Mouse (Mus musculus): Measurements from ENCODE around the gene Plekhj1. TPM values are rescaled to one million over a fixed set of nuclear protein-coding genes. Genes with fewer than 3 reads are reported as not detected.
A peak's percentile ranks its signal among the peaks of the same experiment; 100 is the strongest.

The Plekhj1 gene
- polyA plus RNA-seq, 1 experiment from 2014 or later, result 107 TPM

GRCm38 (mm10) chr10:80765746-80766145 lies 32.7 kb downstream of the Plekhj1 start:
- Histone ChIP-seq H3K9ac (replicated peaks; ENCODE audit: low read length) (no peak overlapping the region), H3K36me3 (ENCODE audit: control insufficient read depth, insufficient read depth, low read length) (peaks cover 61% of the 10 kb centered on the region), H3K9me3 (ENCODE audit: control insufficient read depth, low read length) (no peaks in the 10 kb centered on the region), H3K4me3 (replicated peaks; ENCODE audit: low read depth, low read length) (no peak overlapping the region), H3K4me1 (ENCODE audit: control insufficient read depth, insufficient read depth, low read length) (no peaks in the 10 kb centered on the region), H3K27me3 (ENCODE audit: control insufficient read depth, insufficient read depth, low read length) (no peaks in the 10 kb centered on the region), H3K4me2 (ENCODE audit: low read length) (no peak overlapping the region), H3K27ac (replicated peaks; ENCODE audit: low read depth, low read length) (no peak overlapping the region)
- no peak for ATAC-seq (ENCODE audit: low FRiP score, low TSS enrichment)
- DNase-seq, result no peak
- 92% methylated on average over 2 of the region's 2 CpGs for WGBS

GRCm38 (mm10) chr10:80763502-80763901 lies 34.9 kb downstream of the Plekhj1 start:
- 97% methylated on average over 2 of the region's 2 CpGs for WGBS
- Histone ChIP-seq H3K4me3 (replicated peaks; ENCODE audit: low read depth, low read length) (no peak overlapping the region), H3K9ac (replicated peaks; ENCODE audit: low read length) (no peak overlapping the region), H3K9me3 (ENCODE audit: control insufficient read depth, low read length) (no peaks in the 10 kb centered on the region), H3K27me3 (ENCODE audit: control insufficient read depth, insufficient read depth, low read length) (no peaks in the 10 kb centered on the region), H3K36me3 (ENCODE audit: control insufficient read depth, insufficient read depth, low read length) (peaks cover 41% of the 10 kb centered on the region), H3K4me1 (ENCODE audit: control insufficient read depth, insufficient read depth, low read length) (no peaks in the 10 kb centered on the region), H3K27ac (replicated peaks; ENCODE audit: low read depth, low read length) (no peak overlapping the region), H3K4me2 (ENCODE audit: low read length) (no peak overlapping the region)
- DNase-seq, result no peak
- ATAC-seq (ENCODE audit: low FRiP score, low TSS enrichment), result no peak

- no peak for ATAC-seq (ENCODE audit: low FRiP score, low TSS enrichment)
- Histone ChIP-seq H3K4me2 (ENCODE audit: low read length) (no peak overlapping the region), H3K27ac (replicated peaks; ENCODE audit: low read depth, low read length) (no peak overlapping the region), H3K9me3 (ENCODE audit: control insufficient read depth, low read length) (no peaks in the 10 kb centered on the region), H3K36me3 (ENCODE audit: control insufficient read depth, insufficient read depth, low read length) (peaks cover 26% of the 10 kb centered on the region), H3K27me3 (ENCODE audit: control insufficient read depth, insufficient read depth, low read length) (no peaks in the 10 kb centered on the region), H3K4me1 (ENCODE audit: control insufficient read depth, insufficient read depth, low read length) (peaks cover 10% of the 10 kb centered on the region), H3K4me3 (replicated peaks; ENCODE audit: low read depth, low read length) (no peak overlapping the region), H3K9ac (replicated peaks; ENCODE audit: low read length) (no peak overlapping the region)
- DNase-seq, result no peak
- 59% methylated on average over 3 of the region's 3 CpGs for WGBS
Measured at GRCm38 (mm10) chr10:80761821-80762220, 36.6 kb downstream of the Plekhj1 start.

- no peak overlapping the region for H3K27ac ChIP-seq (replicated peaks; ENCODE audit: low read depth, low read length)
- H3K9me3 ChIP-seq (ENCODE audit: control insufficient read depth, low read length), result no peaks in the 10 kb centered on the region
- no peaks in the 10 kb centered on the region for H3K27me3 ChIP-seq (ENCODE audit: control insufficient read depth, insufficient read depth, low read length)
- H3K4me2 ChIP-seq (ENCODE audit: low read length), result no peak overlapping the region
- WGBS, result 91% methylated on average over 4 of the region's 4 CpGs
- peaks cover 16% of the 10 kb centered on the region; the same call in 1 of the 2 replicates for H3K36me3 ChIP-seq (ENCODE audit: control insufficient read depth, insufficient read depth, low read length)
- no peak for ATAC-seq (ENCODE audit: low FRiP score, low TSS enrichment)
- H3K4me1 ChIP-seq (ENCODE audit: control insufficient read depth, insufficient read depth, low read length), result peaks cover 20% of the 10 kb centered on the region
- H3K9ac ChIP-seq (replicated peaks; ENCODE audit: low read length), result no peak overlapping the region
- no peak overlapping the region for H3K4me3 ChIP-seq (replicated peaks; ENCODE audit: low read depth, low read length)
- no peak for DNase-seq
Measured at GRCm38 (mm10) chr10:80760596-80761524, 37.6 kb downstream of the Plekhj1 start.

- H3K9ac ChIP-seq (replicated peaks; ENCODE audit: low read length), result no peak overlapping the region
- no peaks in the 10 kb centered on the region for H3K9me3 ChIP-seq (ENCODE audit: control insufficient read depth, low read length)
- ATAC-seq (ENCODE audit: low FRiP score, low TSS enrichment) (no peak), DNase-seq (no peak)
- peaks cover 20% of the 10 kb centered on the region for H3K4me1 ChIP-seq (ENCODE audit: control insufficient read depth, insufficient read depth, low read length)
- no peak overlapping the region for H3K4me2 ChIP-seq (ENCODE audit: low read length)
- H3K4me3 ChIP-seq (replicated peaks; ENCODE audit: low read depth, low read length), result no peak overlapping the region
- no peaks in the 10 kb centered on the region for H3K36me3 ChIP-seq (ENCODE audit: control insufficient read depth, insufficient read depth, low read length)
- H3K27me3 ChIP-seq (ENCODE audit: control insufficient read depth, insufficient read depth, low read length), result no peaks in the 10 kb centered on the region
- WGBS, result 84% methylated on average over 7 of the region's 7 CpGs
- no peak overlapping the region for H3K27ac ChIP-seq (replicated peaks; ENCODE audit: low read depth, low read length)
Measured at GRCm38 (mm10) chr10:80758651-80759050, 39.8 kb downstream of the Plekhj1 start.

GRCm38 (mm10) chr10:80757717-80758116 lies 40.7 kb downstream of the Plekhj1 start:
- Histone ChIP-seq H3K4me1 (ENCODE audit: control insufficient read depth, insufficient read depth, low read length) (peaks cover 20% of the 10 kb centered on the region), H3K9ac (replicated peaks; ENCODE audit: low read length) (no peak overlapping the region), H3K27me3 (ENCODE audit: control insufficient read depth, insufficient read depth, low read length) (no peaks in the 10 kb centered on the region), H3K4me3 (replicated peaks; ENCODE audit: low read depth, low read length) (no peak overlapping the region), H3K9me3 (ENCODE audit: control insufficient read depth, low read length) (no peaks in the 10 kb centered on the region), H3K36me3 (ENCODE audit: control insufficient read depth, insufficient read depth, low read length) (no peaks in the 10 kb centered on the region), H3K27ac (replicated peaks; ENCODE audit: low read depth, low read length) (no peak overlapping the region), H3K4me2 (ENCODE audit: low read length) (peak overlapping the region; percentile 74)
- 34% methylated on average over 5 of the region's 5 CpGs for WGBS
- DNase-seq (peak; percentile 72), ATAC-seq (ENCODE audit: low FRiP score, low TSS enrichment) (no peak)

- no peak for ATAC-seq (ENCODE audit: low FRiP score, low TSS enrichment)
- Histone ChIP-seq H3K4me1 (ENCODE audit: control insufficient read depth, insufficient read depth, low read length) (peaks cover 20% of the 10 kb centered on the region), H3K4me3 (replicated peaks; ENCODE audit: low read depth, low read length) (0 out of 2 replicates have a peak overlapping the region, but pooled peaks have one; percentile 6)
Measured at GRCm38 (mm10) chr10:80756967-80757366, 41.5 kb downstream of the Plekhj1 start.

GRCm38 (mm10) chr10:80756509-80756908 lies 41.9 kb downstream of the Plekhj1 start:
- peak overlapping the region; percentile 74 for H3K4me2 ChIP-seq (ENCODE audit: low read length)
- H3K36me3 ChIP-seq (ENCODE audit: control insufficient read depth, insufficient read depth, low read length), result no peaks in the 10 kb centered on the region
- peak overlapping the region; percentile 97; the same call in 1 of the 2 replicates for H3K9ac ChIP-seq (replicated peaks; ENCODE audit: low read length)
- H3K4me1 ChIP-seq (ENCODE audit: control insufficient read depth, insufficient read depth, low read length), result peaks cover 20% of the 10 kb centered on the region
- no peaks in the 10 kb centered on the region for H3K27me3 ChIP-seq (ENCODE audit: control insufficient read depth, insufficient read depth, low read length)
- H3K27ac ChIP-seq (replicated peaks; ENCODE audit: low read depth, low read length), result no peak overlapping the region
- peak overlapping the region; percentile 99 for H3K4me3 ChIP-seq (replicated peaks; ENCODE audit: low read depth, low read length)
- no peaks in the 10 kb centered on the region for H3K9me3 ChIP-seq (ENCODE audit: control insufficient read depth, low read length)
- 72% methylated on average over 2 of the region's 2 CpGs for WGBS
- no peak for DNase-seq
- no peak for ATAC-seq (ENCODE audit: low FRiP score, low TSS enrichment)

More at GRCm38 (mm10) chr10:80756967-80757366, 41.5 kb downstream of the Plekhj1 start:
- Histone ChIP-seq H3K27me3 (ENCODE audit: control insufficient read depth, insufficient read depth, low read length) (no peaks in the 10 kb centered on the region), H3K27ac (replicated peaks; ENCODE audit: low read depth, low read length) (no peak overlapping the region), H3K36me3 (ENCODE audit: control insufficient read depth, insufficient read depth, low read length) (no peaks in the 10 kb centered on the region), H3K9me3 (ENCODE audit: control insufficient read depth, low read length) (no peaks in the 10 kb centered on the region), H3K4me2 (ENCODE audit: low read length) (peak overlapping the region; percentile 74), H3K9ac (replicated peaks; ENCODE audit: low read length) (0 out of 2 replicates have a peak overlapping the region, but pooled peaks have one; percentile 14)
- WGBS, result 77% methylated on average over 4 of the region's 4 CpGs
- DNase-seq, result no peak

- Histone ChIP-seq H3K27ac (replicated peaks; ENCODE audit: low read depth, low read length) (no peak overlapping the region; the same call in 1 of the 2 replicates), H3K4me3 (replicated peaks; ENCODE audit: low read depth, low read length) (peak overlapping the region; percentile 99), H3K9me3 (ENCODE audit: control insufficient read depth, low read length) (no peaks in the 10 kb centered on the region), H3K9ac (replicated peaks; ENCODE audit: low read length) (peak overlapping the region; percentile 97), H3K4me1 (ENCODE audit: control insufficient read depth, insufficient read depth, low read length) (peaks cover 20% of the 10 kb centered on the region), H3K27me3 (ENCODE audit: control insufficient read depth, insufficient read depth, low read length) (no peaks in the 10 kb centered on the region), H3K36me3 (ENCODE audit: control insufficient read depth, insufficient read depth, low read length) (no peaks in the 10 kb centered on the region), H3K4me2 (ENCODE audit: low read length) (peak overlapping the region; percentile 74)
- ATAC-seq (ENCODE audit: low FRiP score, low TSS enrichment) (no peak), DNase-seq (no peak)
- WGBS, result 26% methylated on average over 3 of the region's 3 CpGs
Measured at GRCm38 (mm10) chr10:80756099-80756498, 42.3 kb downstream of the Plekhj1 start.
